Mouse (Mus musculus) heart, adult 2 months (tissue): Measurements from ENCODE around the gene Nrp2. TPM values are rescaled to one million over a fixed set of nuclear protein-coding genes. Genes with fewer than 3 reads are reported as not detected.

Experiments used
- DNase-seq, 2 experiments: peaks; one replicate each; pipeline ENCODE4 v3.0.0; 2021
- H3K27ac ChIP-seq: fragments of 200-600 bp; 2 replicates; pipeline ENCODE4 v1.8.1; 2022
- H3K27me3 ChIP-seq: fragments of 200-500 bp; 2 replicates; pipeline ENCODE4 v1.6.1; 2012; ENCODE audit warnings: mild to moderate bottlenecking, low read length, inconsistent platforms, mixed read lengths; ENCODE audit not compliant: control insufficient read depth, insufficient read depth
- H3K36me3 ChIP-seq: fragments of 200-500 bp; 2 replicates; pipeline ENCODE4 v1.6.1; 2012; ENCODE audit warnings: low read length, inconsistent platforms; ENCODE audit not compliant: control insufficient read depth, insufficient read depth
- H3K4me1 ChIP-seq: fragments of 200-500 bp; 2 replicates; pipeline ENCODE4 v1.6.1; 2011; ENCODE audit warnings: low read length; ENCODE audit not compliant: control insufficient read depth, insufficient read depth
- H3K4me3 ChIP-seq: fragments of 200-600 bp; 2 replicates; pipeline ENCODE4 v1.8.1; 2022
- H3K79me2 ChIP-seq: fragments of 200-500 bp; replicated peaks from 2 replicates; pipeline ENCODE4 v1.6.1; 2012; ENCODE audit warnings: mild to moderate bottlenecking, inconsistent platforms, low read length, moderate library complexity, mixed read lengths; ENCODE audit not compliant: control insufficient read depth, insufficient read depth
- H3K9ac ChIP-seq: fragments of 200-500 bp; 2 replicates; pipeline ENCODE4 v1.6.1; 2012; ENCODE audit warnings: low read depth, mild to moderate bottlenecking, control low read depth, inconsistent platforms, low read length, mixed read lengths
- CTCF ChIP-seq: fragments of 200-600 bp; IDR thresholded peaks from 2 replicates; pipeline ENCODE4 v1.8.1; 2022; ENCODE audit warnings: antibody characterized with exemption, mild to moderate bottlenecking, moderate library complexity
- EP300 ChIP-seq: fragments of 200-500 bp; IDR thresholded peaks from 2 replicates; pipeline ENCODE4 v1.6.1; 2011; ENCODE audit warnings: low read depth, low read length, control low read depth; ENCODE audit not compliant: insufficient read depth
- POLR2A ChIP-seq: fragments of 200-500 bp; IDR thresholded peaks from 2 replicates; pipeline ENCODE4 v1.6.1; 2011; ENCODE audit warnings: mild to moderate bottlenecking, low read depth, low read length, control low read depth; ENCODE audit not compliant: insufficient read depth
- WGBS: fragments of 180-500 bp; shearing (Covaris S2); methylation state at CpG from one replicate; pipeline ENCODE4 v1.1.7; 2018; 5-methylcytosine and 5-hydroxymethylcytosine counted together
- intact Hi-C: fragments of 180-260 bp; cut with DNase I; formaldehyde crosslinking; loops from one replicate; pipeline ENCODE4 v1.15.1; 2025
- polyA plus RNA-seq: library from polyadenylated mRNA; depleted of rRNA; stranded (reverse); fragments of >200 nt; gene quantifications from 2 replicates; pipeline ENCODE4 v1.2.3, GENCODE M21; 2012
- total RNA-seq, 2 experiments: library from RNA; stranded (reverse); gene quantifications; 2 replicates each; pipeline ENCODE4 v1.2.3; 2021

Gene Nrp2
- total and polyA plus RNA-seq, 3 experiments = 15.6 to 29.6 (median 20.7) TPM

GRCm38 (mm10) chr1:62773105-62773920, 70.2 kb downstream of the Nrp2 start:
- TF ChIP-seq EP300 = no peak
- TF ChIP-seq POLR2A = no peak
- TF ChIP-seq CTCF = no peak
- intact Hi-C loops = no loop called here
- DNase-seq = no peak
- no peaks in the 10 kb centered on the region for H3K79me2 ChIP-seq
- peaks cover 13% of the 10 kb centered on the region for H3K36me3 ChIP-seq
- WGBS = 80% methylated on average over 10 of the region's 10 CpGs
- no peak overlapping the region; the same call in 1 of the 2 replicates for H3K27ac ChIP-seq
- H3K27me3 ChIP-seq = no peaks in the 10 kb centered on the region
- H3K9ac ChIP-seq = no peak overlapping the region
- peaks cover 23% of the 10 kb centered on the region for H3K4me1 ChIP-seq
- H3K4me3 ChIP-seq = no peak overlapping the region

- Histone ChIP-seq H3K27me3 (no peaks in the 10 kb centered on the region), H3K79me2 (no peaks in the 10 kb centered on the region), H3K36me3 (peaks cover 13% of the 10 kb centered on the region), H3K4me3 (no peak overlapping the region), H3K9ac (no peak overlapping the region), H3K27ac (peak overlapping the region; percentile 5), H3K4me1 (peaks cover 24% of the 10 kb centered on the region)
- no peak for TF ChIP-seq EP300
- no peak for TF ChIP-seq POLR2A
- TF ChIP-seq CTCF = no peak
- intact Hi-C loops = no loop called here
- DNase-seq = no peak
- whole genome bisulfite sequencing = 40% methylated on average over 3 of the region's 3 CpGs
Observed at GRCm38 (mm10) chr1:62773921-62774191, 70.8 kb downstream of the Nrp2 start.

- DNase-seq = no peak
- no peaks in the 10 kb centered on the region for H3K27me3 ChIP-seq
- no peak overlapping the region for H3K4me3 ChIP-seq
- H3K36me3 ChIP-seq = peaks cover 13% of the 10 kb centered on the region
- no peaks in the 10 kb centered on the region for H3K79me2 ChIP-seq
- peaks cover 24% of the 10 kb centered on the region for H3K4me1 ChIP-seq
- no peak overlapping the region for H3K9ac ChIP-seq
- WGBS = 33% methylated on average over 11 of the region's 11 CpGs
- peak overlapping the region; percentile 5 for H3K27ac ChIP-seq
- peak; percentile 48 for TF ChIP-seq CTCF
- TF ChIP-seq EP300 = no peak
- intact Hi-C loops = no loop called here
Observed at GRCm38 (mm10) chr1:62774288-62775218, 71.5 kb downstream of the Nrp2 start.

DNA sequence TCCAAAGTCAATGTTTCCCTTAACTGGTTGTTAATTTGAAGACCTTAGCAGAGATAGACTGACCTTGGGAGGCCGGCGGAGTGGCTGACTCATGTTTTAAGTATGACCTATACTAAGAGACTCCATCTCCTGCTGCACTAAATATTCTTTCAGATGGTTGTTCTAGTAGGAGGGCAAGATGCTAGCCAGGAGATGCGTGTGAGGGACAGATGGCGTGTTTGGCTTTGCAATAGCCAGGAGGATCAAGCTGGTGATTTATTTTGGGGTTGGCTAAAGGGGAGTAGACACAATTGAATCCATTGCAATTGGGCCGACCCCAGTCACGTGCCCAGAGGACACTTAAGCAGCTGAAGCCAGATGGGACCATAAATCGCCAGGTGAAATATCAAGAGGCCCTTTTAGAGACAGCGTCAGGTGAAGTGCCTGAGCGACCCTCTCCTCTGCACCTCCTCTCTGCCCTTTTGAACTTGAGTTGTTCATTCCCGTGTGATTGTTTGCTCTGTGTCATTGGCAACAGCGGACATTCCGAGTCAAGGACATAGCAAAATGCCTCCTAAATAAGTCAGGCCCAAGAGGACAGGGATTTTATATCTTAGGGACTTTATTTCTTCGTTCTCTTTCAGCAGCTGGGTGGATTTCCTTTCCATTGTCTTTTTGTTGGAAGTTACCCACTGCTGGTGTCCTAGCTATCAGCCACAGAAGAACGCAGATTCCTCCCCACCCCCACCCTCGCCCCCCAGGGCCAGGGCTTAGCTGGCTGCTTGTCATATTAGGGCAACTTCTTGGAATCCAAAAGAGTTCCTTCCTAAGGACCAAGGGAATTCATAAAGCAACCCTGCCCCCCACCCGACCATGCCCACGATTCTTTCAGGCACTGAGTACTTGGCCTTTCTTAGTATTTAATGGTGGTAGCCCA, 74.5 kb downstream of the Nrp2 start:
- Histone ChIP-seq H3K27ac (no peak overlapping the region), H3K4me1 (peaks cover 19% of the 10 kb centered on the region), H3K9ac (no peak overlapping the region), H3K4me3 (no peak overlapping the region), H3K27me3 (no peaks in the 10 kb centered on the region), H3K79me2 (no peaks in the 10 kb centered on the region), H3K36me3 (peaks cover 13% of the 10 kb centered on the region)
- intact Hi-C loops = loop anchor here (2.0 kb wide), 1 partner anchor 71 kb away; no protein-coding TSS in a partner anchor
- TF ChIP-seq CTCF (no peak), EP300 (no peak), POLR2A (no peak)
- 44% methylated on average over 17 of the region's 17 CpGs for WGBS
- DNase-seq = peak in 1 of 2 experiments; percentile 17

- no peak for DNase-seq
- H3K4me1 ChIP-seq = peaks cover 15% of the 10 kb centered on the region
- no peak overlapping the region for H3K4me3 ChIP-seq
- TF ChIP-seq EP300 (no peak), POLR2A (no peak), CTCF (no peak)
- no peaks in the 10 kb centered on the region for H3K27me3 ChIP-seq
- H3K9ac ChIP-seq = no peak overlapping the region
- no peaks in the 10 kb centered on the region for H3K79me2 ChIP-seq
- WGBS = 52% methylated on average over 4 of the region's 4 CpGs
- peaks cover 10% of the 10 kb centered on the region for H3K36me3 ChIP-seq
- intact Hi-C loops = loop anchor here (2.0 kb wide), 1 partner anchor 72 kb away; no protein-coding TSS in a partner anchor
- H3K27ac ChIP-seq = no peak overlapping the region
Observed at GRCm38 (mm10) chr1:62778910-62779309, 75.8 kb downstream of the Nrp2 start.
